Mouse (Mus musculus): ENCODE results near the gene Erc2. TPM values are rescaled to one million over a fixed set of nuclear protein-coding genes. Genes with fewer than 3 reads are reported as not detected.
A peak's percentile ranks its signal among the peaks of the same experiment; 100 is the strongest.

Gene Erc2
- polyA plus RNA-seq, 1 experiment from 2014 or later: 4.3 TPM

- Histone ChIP-seq H3K4me3 (ENCODE audit: low read length) (no peak overlapping the region), H3K9ac (ENCODE audit: low read depth, low read length) (no peak overlapping the region), H3K36me3 (ENCODE audit: control insufficient read depth, insufficient read depth, low read length) (no peaks in the 10 kb centered on the region), H3K27ac (ENCODE audit: low read length) (no peak overlapping the region), H3K9me3 (ENCODE audit: control insufficient read depth, low read length) (no peaks in the 10 kb centered on the region), H3K4me1 (ENCODE audit: control insufficient read depth, insufficient read depth, low read length) (no peaks in the 10 kb centered on the region), H3K4me2 (ENCODE audit: low read depth, low read length) (no peak overlapping the region), H3K27me3 (replicated peaks; ENCODE audit: control insufficient read depth, insufficient read depth, low read length) (no peaks in the 10 kb centered on the region)
- WGBS: 80% methylated on average over 3 of the region's 3 CpGs
- ATAC-seq: no peak
These were observed 757.9 kb downstream of the Erc2 start for GRCm38 (mm10) chr14:28380129-28380528.

GRCm38 (mm10) chr14:28381801-28382550 lies 759.7 kb downstream of the Erc2 start:
- H3K4me3 ChIP-seq (ENCODE audit: low read length): no peak overlapping the region
- no peaks in the 10 kb centered on the region for H3K9me3 ChIP-seq (ENCODE audit: control insufficient read depth, low read length)
- no peak for ATAC-seq
- H3K4me1 ChIP-seq (ENCODE audit: control insufficient read depth, insufficient read depth, low read length): no peaks in the 10 kb centered on the region
- H3K36me3 ChIP-seq (ENCODE audit: control insufficient read depth, insufficient read depth, low read length): no peaks in the 10 kb centered on the region
- H3K4me2 ChIP-seq (ENCODE audit: low read depth, low read length): no peak overlapping the region
- H3K9ac ChIP-seq (ENCODE audit: low read depth, low read length): no peak overlapping the region
- H3K27ac ChIP-seq (ENCODE audit: low read length): no peak overlapping the region
- WGBS: 55% methylated on average over 14 of the region's 14 CpGs
- H3K27me3 ChIP-seq (replicated peaks; ENCODE audit: control insufficient read depth, insufficient read depth, low read length): no peaks in the 10 kb centered on the region

GRCm38 (mm10) chr14:28386815-28387607 lies 764.8 kb downstream of the Erc2 start:
- Histone ChIP-seq H3K36me3 (ENCODE audit: control insufficient read depth, insufficient read depth, low read length) (no peaks in the 10 kb centered on the region), H3K27ac (ENCODE audit: low read length) (no peak overlapping the region), H3K9me3 (ENCODE audit: control insufficient read depth, low read length) (no peaks in the 10 kb centered on the region), H3K4me2 (ENCODE audit: low read depth, low read length) (no peak overlapping the region), H3K27me3 (replicated peaks; ENCODE audit: control insufficient read depth, insufficient read depth, low read length) (no peaks in the 10 kb centered on the region), H3K4me3 (ENCODE audit: low read length) (no peak overlapping the region), H3K4me1 (ENCODE audit: control insufficient read depth, insufficient read depth, low read length) (no peaks in the 10 kb centered on the region), H3K9ac (ENCODE audit: low read depth, low read length) (no peak overlapping the region)
- WGBS: 72% methylated on average over 3 of the region's 3 CpGs
- ATAC-seq: no peak

GRCm38 (mm10) chr14:28398915-28399314 lies 776.7 kb downstream of the Erc2 start:
- ATAC-seq: peak; percentile 98

GRCm38 (mm10) chr14:28399897-28400296 lies 777.7 kb downstream of the Erc2 start:
- Histone ChIP-seq H3K27ac (ENCODE audit: low read length) (peak overlapping the region; percentile 69; the same call in 1 of the 2 replicates), H3K9ac (ENCODE audit: low read depth, low read length) (no peak overlapping the region), H3K4me2 (ENCODE audit: low read depth, low read length) (no peak overlapping the region), H3K4me1 (ENCODE audit: control insufficient read depth, insufficient read depth, low read length) (peaks cover 8% of the 10 kb centered on the region), H3K4me3 (ENCODE audit: low read length) (no peak overlapping the region), H3K27me3 (replicated peaks; ENCODE audit: control insufficient read depth, insufficient read depth, low read length) (no peaks in the 10 kb centered on the region), H3K36me3 (ENCODE audit: control insufficient read depth, insufficient read depth, low read length) (no peaks in the 10 kb centered on the region), H3K9me3 (ENCODE audit: control insufficient read depth, low read length) (no peaks in the 10 kb centered on the region)
- 77% methylated on average over 9 of the region's 9 CpGs for WGBS
- peak; percentile 36 for ATAC-seq

More at GRCm38 (mm10) chr14:28398915-28399314, 776.7 kb downstream of the Erc2 start:
- H3K9ac ChIP-seq (ENCODE audit: low read depth, low read length): no peak overlapping the region
- H3K9me3 ChIP-seq (ENCODE audit: control insufficient read depth, low read length): no peaks in the 10 kb centered on the region
- peaks cover 8% of the 10 kb centered on the region for H3K4me1 ChIP-seq (ENCODE audit: control insufficient read depth, insufficient read depth, low read length)
- WGBS: 74% methylated on average over 2 of the region's 2 CpGs
- H3K27ac ChIP-seq (ENCODE audit: low read length): peak overlapping the region; percentile 69
- H3K4me2 ChIP-seq (ENCODE audit: low read depth, low read length): no peak overlapping the region
- H3K36me3 ChIP-seq (ENCODE audit: control insufficient read depth, insufficient read depth, low read length): no peaks in the 10 kb centered on the region
- H3K27me3 ChIP-seq (replicated peaks; ENCODE audit: control insufficient read depth, insufficient read depth, low read length): no peaks in the 10 kb centered on the region
- no peak overlapping the region for H3K4me3 ChIP-seq (ENCODE audit: low read length)

GRCm38 (mm10) chr14:28405277-28405840 lies 783.1 kb downstream of the Erc2 start:
- WGBS: 65% methylated on average over 5 of the region's 5 CpGs

GRCm38 (mm10) chr14:28409390-28409789 lies 787.2 kb downstream of the Erc2 start:
- H3K9me3 ChIP-seq (ENCODE audit: control insufficient read depth, low read length): no peaks in the 10 kb centered on the region
- peaks cover 15% of the 10 kb centered on the region for H3K4me1 ChIP-seq (ENCODE audit: control insufficient read depth, insufficient read depth, low read length)
- no peak for ATAC-seq
- H3K9ac ChIP-seq (ENCODE audit: low read depth, low read length): no peak overlapping the region
- 69% methylated on average over 1 of the region's 1 CpGs for WGBS
- no peak overlapping the region for H3K4me3 ChIP-seq (ENCODE audit: low read length)
- H3K27ac ChIP-seq (ENCODE audit: low read length): no peak overlapping the region
- no peaks in the 10 kb centered on the region for H3K36me3 ChIP-seq (ENCODE audit: control insufficient read depth, insufficient read depth, low read length)
- H3K4me2 ChIP-seq (ENCODE audit: low read depth, low read length): no peak overlapping the region
- H3K27me3 ChIP-seq (replicated peaks; ENCODE audit: control insufficient read depth, insufficient read depth, low read length): no peaks in the 10 kb centered on the region

More at GRCm38 (mm10) chr14:28405277-28405840, 783.1 kb downstream of the Erc2 start:
- Histone ChIP-seq H3K4me2 (ENCODE audit: low read depth, low read length) (no peak overlapping the region), H3K4me1 (ENCODE audit: control insufficient read depth, insufficient read depth, low read length) (peaks cover 8% of the 10 kb centered on the region; the same call in 1 of the 2 replicates), H3K9me3 (ENCODE audit: control insufficient read depth, low read length) (no peaks in the 10 kb centered on the region), H3K27me3 (replicated peaks; ENCODE audit: control insufficient read depth, insufficient read depth, low read length) (no peaks in the 10 kb centered on the region), H3K4me3 (ENCODE audit: low read length) (no peak overlapping the region), H3K27ac (ENCODE audit: low read length) (no peak overlapping the region), H3K36me3 (ENCODE audit: control insufficient read depth, insufficient read depth, low read length) (no peaks in the 10 kb centered on the region), H3K9ac (ENCODE audit: low read depth, low read length) (no peak overlapping the region)
- no peak for ATAC-seq

- ATAC-seq: no peak
- Histone ChIP-seq H3K4me3 (ENCODE audit: low read length) (no peak overlapping the region), H3K9ac (ENCODE audit: low read depth, low read length) (no peak overlapping the region), H3K9me3 (ENCODE audit: control insufficient read depth, low read length) (no peaks in the 10 kb centered on the region), H3K4me2 (ENCODE audit: low read depth, low read length) (no peak overlapping the region), H3K4me1 (ENCODE audit: control insufficient read depth, insufficient read depth, low read length) (peaks cover 15% of the 10 kb centered on the region), H3K27me3 (replicated peaks; ENCODE audit: control insufficient read depth, insufficient read depth, low read length) (no peaks in the 10 kb centered on the region), H3K27ac (ENCODE audit: low read length) (no peak overlapping the region), H3K36me3 (ENCODE audit: control insufficient read depth, insufficient read depth, low read length) (no peaks in the 10 kb centered on the region)
- 69% methylated on average over 4 of the region's 4 CpGs for WGBS
These were observed 787.6 kb downstream of the Erc2 start for GRCm38 (mm10) chr14:28409796-28410347.

GRCm38 (mm10) chr14:28410789-28411225 lies 788.6 kb downstream of the Erc2 start:
- no peak overlapping the region for H3K4me3 ChIP-seq (ENCODE audit: low read length)
- no peaks in the 10 kb centered on the region for H3K27me3 ChIP-seq (replicated peaks; ENCODE audit: control insufficient read depth, insufficient read depth, low read length)
- 41% methylated on average over 13 of the region's 13 CpGs for WGBS
- H3K9me3 ChIP-seq (ENCODE audit: control insufficient read depth, low read length): no peaks in the 10 kb centered on the region
- 0 out of 2 replicates have a peak overlapping the region, but pooled peaks have one; percentile 24 for H3K27ac ChIP-seq (ENCODE audit: low read length)
- H3K4me1 ChIP-seq (ENCODE audit: control insufficient read depth, insufficient read depth, low read length): peaks cover 13% of the 10 kb centered on the region
- H3K9ac ChIP-seq (ENCODE audit: low read depth, low read length): no peak overlapping the region
- ATAC-seq: peak; percentile 56
- H3K4me2 ChIP-seq (ENCODE audit: low read depth, low read length): no peak overlapping the region
- H3K36me3 ChIP-seq (ENCODE audit: control insufficient read depth, insufficient read depth, low read length): no peaks in the 10 kb centered on the region

Data from intestine, embryonic 16.5 days (tissue).